Mouse (Mus musculus): ENCODE data around the gene Ssxb3. TPM values are rescaled to one million over a fixed set of nuclear protein-coding genes. Genes with fewer than 3 reads are reported as not detected.
"Not testable (repeated sequence)": the region's sequence is repeated elsewhere in the genome, so short reads cannot be mapped to it uniquely, and the experiment has no call there.

The Ssxb3 gene
- polyA plus RNA-seq (2014; fragmentation: Nextera tagmentation; extraction: Ambion mirVana), result not detected in 2 replicates

- not testable (repeated sequence) for DNase-seq; ATAC-seq (ENCODE audit: insufficient read depth)
Measured at GRCm38 (mm10) chrX:8591716-8592115, at the start of gene Ssxb3. Gene Ssxb3 (minus strand): TSS chrX:8591816.

DNA sequence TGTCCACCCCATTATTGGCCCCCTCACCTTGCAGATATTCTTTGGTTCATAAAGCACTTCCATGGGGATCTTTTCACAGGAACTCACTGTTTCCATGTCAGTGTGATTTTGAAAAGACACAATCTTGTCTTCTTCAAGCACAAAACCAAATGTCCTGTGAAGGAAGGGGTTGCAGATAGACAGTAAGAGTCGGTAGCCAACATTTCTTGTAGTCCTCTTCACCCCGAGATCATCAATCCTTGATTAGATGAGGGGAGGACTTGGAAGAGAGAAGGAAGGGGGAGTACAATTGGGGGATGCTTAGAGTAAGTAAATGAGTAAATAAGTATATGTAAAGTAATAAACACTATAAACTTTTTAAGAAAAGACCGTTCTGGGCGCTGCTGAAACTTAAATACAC, 43.5 kb downstream of the Ssxb3 start, which contains the start of gene Ssxb6:
Gene Ssxb6 (minus strand): TSS at position 101 of the 400 bp plus-strand sequence.
- H3K27ac ChIP-seq (ENCODE audit: low read depth); H3K36me3 ChIP-seq (ENCODE audit: insufficient read depth); ATAC-seq (ENCODE audit: insufficient read depth); H3K4me3 ChIP-seq (ENCODE audit: low read depth, low read length); H3K27me3 ChIP-seq (ENCODE audit: insufficient read depth, low read length); H3K4me2 ChIP-seq; DNase-seq; H3K9ac ChIP-seq; H3K4me1 ChIP-seq (ENCODE audit: insufficient read depth); H3K9me3 ChIP-seq (ENCODE audit: low read depth, low read length): not testable (repeated sequence)
- WGBS, result 59% methylated on average over 4 of the region's 4 CpGs

More at GRCm38 (mm10) chrX:8591716-8592115, at the start of gene Ssxb3:
- 27% methylated on average over 1 of the region's 1 CpGs for WGBS
- not testable (repeated sequence) for H3K4me2 ChIP-seq; H3K27me3 ChIP-seq (ENCODE audit: insufficient read depth, low read length); H3K4me1 ChIP-seq (ENCODE audit: insufficient read depth); H3K36me3 ChIP-seq (ENCODE audit: insufficient read depth); H3K9ac ChIP-seq; H3K4me3 ChIP-seq (ENCODE audit: low read depth, low read length); H3K9me3 ChIP-seq (ENCODE audit: low read depth, low read length); H3K27ac ChIP-seq (ENCODE audit: low read depth)

Other genes with a start within 250 kb of the Ssxb3 start
- not detected in 2 replicates for gene Ssxb9, start 224.8 kb downstream of the Ssxb3 start, polyA plus RNA-seq (2014; fragmentation: Nextera tagmentation; extraction: Ambion mirVana)
- gene Ssxb1, start 178.5 kb downstream of the Ssxb3 start, polyA plus RNA-seq (2014; fragmentation: Nextera tagmentation; extraction: Ambion mirVana), result not detected in 2 replicates
- gene Ssxb2, start 130.1 kb downstream of the Ssxb3 start, polyA plus RNA-seq (2014; fragmentation: Nextera tagmentation; extraction: Ambion mirVana), result not detected in 2 replicates
- gene Gm14459, start 66.9 kb downstream of the Ssxb3 start, polyA plus RNA-seq (2014; fragmentation: Nextera tagmentation; extraction: Ambion mirVana), result not detected in 2 replicates
- not detected in 2 replicates for gene Ssxb6, start 43.6 kb downstream of the Ssxb3 start, polyA plus RNA-seq (2014; fragmentation: Nextera tagmentation; extraction: Ambion mirVana)
- not detected in 2 replicates for gene Ssxb8, start 99.0 kb upstream of the Ssxb3 start, polyA plus RNA-seq (2014; fragmentation: Nextera tagmentation; extraction: Ambion mirVana)
- gene Ssx9, start 156.6 kb upstream of the Ssxb3 start, polyA plus RNA-seq (2014; fragmentation: Nextera tagmentation; extraction: Ambion mirVana), result not detected in 2 replicates
- not detected in 2 replicates for gene Ssxb5, start 211.9 kb upstream of the Ssxb3 start, polyA plus RNA-seq (2014; fragmentation: Nextera tagmentation; extraction: Ambion mirVana)